Mouse (Mus musculus): ENCODE results near the gene Fasn.

The Fasn gene

GRCm38 (mm10) chr11:120761811-120762671 is 62.3 kb downstream of the Fasn start:
- no peak for DNase-seq (ENCODE audit: low spot score in 2 of 2)

- no peak for DNase-seq (ENCODE audit: low spot score in 2 of 2)
Observed at GRCm38 (mm10) chr11:120760236-120760635, 64.1 kb downstream of the Fasn start.
